Mouse (Mus musculus): Measurements from ENCODE around the gene Hist1h2ab. TPM values are rescaled to one million over a fixed set of nuclear protein-coding genes. Genes with fewer than 3 reads are reported as not detected.
A peak's percentile ranks its signal among the peaks of the same experiment; 100 is the strongest.

Hist1h2ab gene
- total RNA-seq, 2 experiments from 2014 or later: 19.9 to 21.0 TPM

DNA sequence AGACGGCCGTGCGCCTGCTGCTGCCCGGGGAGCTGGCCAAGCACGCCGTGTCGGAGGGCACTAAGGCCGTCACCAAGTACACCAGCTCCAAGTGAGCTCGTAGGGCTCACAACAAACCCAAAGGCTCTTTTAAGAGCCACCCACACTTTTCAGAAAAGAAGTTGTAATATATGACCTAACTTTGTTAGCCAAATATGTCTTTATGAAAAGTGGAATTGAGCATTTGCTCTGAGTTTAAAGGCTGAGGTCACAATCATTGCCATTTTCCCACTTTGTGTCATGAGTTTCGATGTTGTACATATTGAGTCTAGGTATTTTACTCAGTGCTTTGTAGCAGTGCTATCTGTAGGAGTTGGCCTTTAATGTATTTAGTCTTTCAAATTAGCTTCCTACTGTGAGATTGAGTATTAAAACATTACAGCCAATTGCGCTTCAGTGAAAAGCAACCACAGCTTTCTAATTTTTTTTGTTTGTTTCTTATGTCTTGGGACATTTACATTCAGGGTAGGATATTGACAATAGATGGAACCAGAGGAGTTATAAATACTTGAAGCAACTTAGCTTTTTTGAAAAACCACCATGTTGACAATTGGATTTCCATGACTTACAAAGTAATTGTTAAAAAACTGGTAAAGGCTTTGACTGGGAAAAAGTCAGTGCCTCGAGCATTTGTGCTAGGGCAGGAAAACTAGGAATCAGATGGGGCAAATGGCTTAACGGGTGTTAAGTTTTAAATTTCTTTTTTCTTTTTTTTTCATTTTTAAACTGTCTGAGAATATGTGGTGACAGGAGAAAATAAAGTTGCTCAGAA lies 3.6 kb upstream of the Hist1h2ab start:
- Histone ChIP-seq H3K4me3 (peak overlapping the region; percentile 55), H3K27ac (peak overlapping the region; percentile 98)
- no peak for DNase-seq (ENCODE audit: extremely low spot score in 1 of 2, low spot score in 2 of 2)
- TF ChIP-seq CTCF (IDR thresholded peaks at IDR 0.05): no peak
- intact Hi-C loops (cut with DNase I): loop anchor here (2.0 to 10.0 kb wide), 2 partner anchors 164 to 312 kb away; no protein-coding TSS in a partner anchor

DNA sequence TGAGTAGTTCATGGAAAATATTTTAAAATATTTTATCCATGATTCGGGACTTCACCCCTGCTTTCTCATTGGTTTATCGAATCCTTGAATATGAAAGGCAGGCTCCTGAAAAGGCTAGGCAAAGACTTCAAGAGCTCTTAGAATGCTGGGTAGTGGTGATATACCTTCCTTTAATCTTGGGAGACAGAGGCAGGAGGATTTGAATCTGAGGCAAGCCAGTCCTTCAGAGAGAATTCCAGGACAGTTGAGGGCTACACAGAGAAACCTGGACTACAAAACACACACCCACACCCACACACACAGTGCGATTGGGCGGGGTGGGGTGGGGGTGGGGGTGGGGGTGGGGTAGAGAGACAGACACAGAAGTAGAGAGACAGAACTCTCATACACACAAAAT lies 3.0 kb upstream of the Hist1h2ab start:
- H3K27ac ChIP-seq: 0 out of 2 replicates have a peak overlapping the region, but pooled peaks have one; percentile 11
- TF ChIP-seq CTCF (IDR thresholded peaks at IDR 0.05): no peak
- no peak overlapping the region for H3K4me3 ChIP-seq
- DNase-seq (ENCODE audit: extremely low spot score in 1 of 2, low spot score in 2 of 2): no peak
- intact Hi-C loops (cut with DNase I): loop anchor here (2.0 to 10.0 kb wide), 2 partner anchors 165 to 313 kb away; no protein-coding TSS in a partner anchor

- TF ChIP-seq CTCF (IDR thresholded peaks at IDR 0.05): no peak
- intact Hi-C loops (cut with DNase I): loop anchor here (5.0 to 10.0 kb wide), 2 partner anchors 315 to 1997 kb away; partner anchors contain the start of genes Hist1h2ak, Hist1h2bn and Hist1h4k
- no peak overlapping the region for H3K4me3 ChIP-seq
- no peak overlapping the region for H3K27ac ChIP-seq
- DNase-seq (ENCODE audit: extremely low spot score in 1 of 2, low spot score in 2 of 2): no peak
These were observed 1.3 kb upstream of the Hist1h2ab start for GRCm38 (mm10) chr13:23749563-23750121.

GRCm38 (mm10) chr13:23751478-23751956 lies 591 bp downstream of the Hist1h2ab start:
- Histone ChIP-seq H3K4me3 (peak overlapping the region; percentile 41), H3K27ac (peak overlapping the region; percentile 81; the same call in 1 of the 2 replicates)
- no peak for TF ChIP-seq CTCF (IDR thresholded peaks at IDR 0.05)
- intact Hi-C loops (cut with DNase I): loop anchor here (5.0 kb wide), 1 partner anchor 1999 kb away; the partner anchor contains the start of genes Hist1h2ak, Hist1h2bn and Hist1h4k
- no peak for DNase-seq (ENCODE audit: extremely low spot score in 1 of 2, low spot score in 2 of 2)

- DNase-seq (ENCODE audit: extremely low spot score in 1 of 2, low spot score in 2 of 2): peak; percentile 89 to 93
- peak; percentile 1; the same call in 1 of the 2 replicates for TF ChIP-seq CTCF (IDR thresholded peaks at IDR 0.05)
- intact Hi-C loops (cut with DNase I): loop anchor here (5.0 kb wide), 1 partner anchor 2000 kb away; the partner anchor contains the start of genes Hist1h2ak, Hist1h2bn and Hist1h4k
- H3K4me3 ChIP-seq: peak within 1 kb of the TSS; percentile 48
- peak within 1 kb of the TSS; percentile 88 for H3K27ac ChIP-seq
These were observed 1.3 kb downstream of the Hist1h2ab start, which contains the start of gene Hist1h3b for GRCm38 (mm10) chr13:23752067-23752741. Gene Hist1h3b, plus strand, starts transcription at chr13:23752267.

GRCm38 (mm10) chr13:23752742-23753172 lies 1.8 kb downstream of the Hist1h2ab start:
- DNase-seq (ENCODE audit: extremely low spot score in 1 of 2, low spot score in 2 of 2): no peak
- intact Hi-C loops (cut with DNase I): loop anchor here (5.0 kb wide), 1 partner anchor 2000 kb away; the partner anchor contains the start of genes Hist1h2ak, Hist1h2bn and Hist1h4k
- H3K4me3 ChIP-seq: no peak overlapping the region

DNA sequence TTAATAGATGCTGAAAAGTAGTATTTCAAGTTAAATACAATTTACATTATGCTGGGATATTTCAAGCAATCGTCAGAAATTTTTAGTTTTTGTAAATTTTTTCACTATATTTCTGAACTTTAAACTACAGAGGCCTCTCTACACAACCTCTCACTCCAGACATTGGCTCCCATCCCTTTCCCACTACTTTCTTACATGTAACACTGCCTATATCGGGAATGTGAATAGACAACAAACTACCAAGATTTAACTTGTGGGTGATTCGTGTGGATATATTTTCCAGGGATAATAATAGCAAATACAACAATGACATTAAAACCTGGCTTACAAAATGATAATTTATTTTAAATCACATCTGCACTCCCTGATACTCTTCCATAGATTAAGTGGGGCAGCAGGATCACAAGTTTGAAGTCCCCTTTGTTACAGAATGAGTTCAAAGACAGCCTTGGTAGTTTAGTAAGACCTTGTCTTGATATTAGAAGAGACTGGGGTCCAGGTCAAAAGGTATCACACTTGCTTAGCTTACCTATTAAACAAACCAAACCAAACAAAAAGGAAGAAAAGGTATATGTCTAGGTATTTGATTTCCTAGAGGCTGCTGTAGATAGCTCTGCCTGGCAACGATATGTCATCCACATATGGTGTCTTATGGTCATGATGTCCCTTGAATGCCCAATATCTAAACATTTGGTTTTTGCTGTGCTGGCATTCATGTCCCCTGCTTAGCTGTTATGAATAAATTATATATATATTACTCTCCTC lies 2.6 kb downstream of the Hist1h2ab start:
- DNase-seq (ENCODE audit: extremely low spot score in 1 of 2, low spot score in 2 of 2): no peak
- Histone ChIP-seq H3K4me3 (no peak overlapping the region), H3K27ac (no peak overlapping the region)
- intact Hi-C loops (cut with DNase I): loop anchor here (5.0 kb wide), 1 partner anchor 2001 kb away; the partner anchor contains the start of genes Hist1h2ak, Hist1h2bn and Hist1h4k
- TF ChIP-seq CTCF (IDR thresholded peaks at IDR 0.05): no peak

More at GRCm38 (mm10) chr13:23752742-23753172, 1.8 kb downstream of the Hist1h2ab start:
- no peak overlapping the region for H3K27ac ChIP-seq
- TF ChIP-seq CTCF (IDR thresholded peaks at IDR 0.05): no peak

DNA sequence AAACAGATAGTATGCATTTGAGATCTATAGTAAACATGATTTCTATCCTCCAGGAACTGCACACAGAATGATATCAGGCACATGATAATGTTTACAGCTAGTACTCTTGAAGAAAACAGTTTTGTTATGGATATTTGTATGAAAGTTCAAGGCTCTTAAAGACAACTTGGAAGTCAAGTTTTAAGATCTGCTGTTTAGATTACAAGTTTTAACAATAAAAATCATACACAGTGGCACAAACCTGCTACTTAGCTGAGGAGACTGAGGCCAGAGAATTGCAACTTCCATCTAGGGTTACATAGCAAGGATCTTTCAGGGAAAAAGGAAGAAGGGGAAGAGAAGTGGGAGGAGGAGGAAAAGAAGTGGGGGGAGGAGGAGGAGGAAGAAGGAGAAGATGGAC lies 4.1 kb downstream of the Hist1h2ab start:
- intact Hi-C loops (cut with DNase I): loop anchor here (5.0 kb wide), 1 partner anchor 2003 kb away; the partner anchor contains the start of genes Hist1h2ak, Hist1h2bn and Hist1h4k
- Histone ChIP-seq H3K27ac (no peak overlapping the region), H3K4me3 (no peak overlapping the region)
- DNase-seq (ENCODE audit: extremely low spot score in 1 of 2, low spot score in 2 of 2): no peak
- no peak for TF ChIP-seq CTCF (IDR thresholded peaks at IDR 0.05)

DNA sequence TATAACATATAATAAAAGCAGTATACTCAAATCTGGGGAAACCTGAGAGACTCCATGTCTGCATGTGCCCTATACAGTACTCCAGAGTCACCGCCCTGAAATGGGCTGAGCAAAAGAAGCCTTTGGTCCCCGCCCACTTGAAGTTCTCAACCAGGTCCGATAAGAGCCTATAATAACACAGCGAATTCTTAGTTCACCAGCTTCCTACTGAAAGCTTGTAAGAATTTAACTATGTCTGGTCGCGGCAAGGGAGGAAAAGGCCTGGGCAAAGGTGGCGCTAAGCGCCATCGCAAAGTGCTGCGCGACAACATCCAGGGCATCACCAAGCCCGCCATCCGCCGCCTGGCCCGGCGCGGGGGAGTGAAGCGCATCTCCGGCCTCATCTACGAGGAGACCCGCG lies 5.9 kb downstream of the Hist1h2ab start, which contains the start of gene Hist1h4b:
Gene Hist1h4b, plus strand, starts transcription at position 224 of the 400 bp plus-strand sequence.
- intact Hi-C loops (cut with DNase I): no loop called here
- TF ChIP-seq CTCF (IDR thresholded peaks at IDR 0.05): no peak
- H3K4me3 ChIP-seq: peak within 1 kb of the TSS; percentile 40
- peak within 1 kb of the TSS; percentile 75 for H3K27ac ChIP-seq
- DNase-seq (ENCODE audit: extremely low spot score in 1 of 2, low spot score in 2 of 2): peak; percentile 82 to 88

DNA sequence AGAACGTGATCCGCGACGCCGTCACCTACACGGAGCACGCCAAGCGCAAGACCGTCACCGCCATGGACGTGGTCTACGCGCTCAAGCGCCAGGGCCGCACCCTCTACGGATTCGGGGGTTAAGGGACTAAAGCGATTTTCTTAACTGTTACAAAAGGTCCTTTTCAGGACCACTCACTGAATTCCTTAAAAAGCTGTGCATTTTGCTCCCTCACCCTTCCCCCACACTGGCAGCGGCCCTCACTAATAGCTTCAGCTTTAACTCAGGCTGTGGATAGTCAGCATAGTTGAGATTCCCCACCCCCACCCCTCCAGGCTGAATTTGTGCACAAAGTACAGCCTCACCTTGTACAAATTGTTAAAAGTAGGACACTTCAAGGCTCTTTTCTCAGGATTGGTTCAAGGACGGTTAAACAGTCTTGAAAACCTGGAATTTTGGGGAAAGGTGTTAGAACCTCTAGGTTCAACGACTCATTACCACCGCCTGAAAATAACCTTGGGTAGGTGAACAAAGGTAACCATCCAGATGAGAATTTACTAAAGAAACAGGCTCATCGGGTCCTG lies 6.4 kb downstream of the Hist1h2ab start:
- intact Hi-C loops (cut with DNase I): no loop called here
- DNase-seq (ENCODE audit: extremely low spot score in 1 of 2, low spot score in 2 of 2): no peak
- TF ChIP-seq CTCF (IDR thresholded peaks at IDR 0.05): no peak

More for the DNA sequence above, 6.4 kb downstream of the Hist1h2ab start:
- Histone ChIP-seq H3K27ac (peak overlapping the region; percentile 75), H3K4me3 (peak overlapping the region; percentile 40)

Measured in left cerebral cortex, adult 2 months (tissue).